Mouse (Mus musculus) thymus, postnatal 0 days (tissue): ENCODE measurements around the gene Epp13. TPM values are rescaled to one million over a fixed set of nuclear protein-coding genes. Genes with fewer than 3 reads are reported as not detected.
"Not testable (repeated sequence)": the region's sequence is repeated elsewhere in the genome, so short reads cannot be mapped to it uniquely, and the experiment has no call there.

ENCODE experiments used
- DNase-seq: peaks from one replicate; pipeline ENCODE4 v3.0.0-alpha.2; 2015; ENCODE audit warnings: low spot score
- polyA plus RNA-seq: library from polyadenylated mRNA; unstranded; fragments of >200 nt; fragmentation: Nextera tagmentation; extraction: Ambion mirVana; gene quantifications from 2 replicates; pipeline ENCODE4 v1.2.1, GENCODE M21; 2015

Epp13 gene
- 0.21 TPM in 1 of 2 replicates, not detected in the other for polyA plus RNA-seq

GRCm38 (mm10) chr7:6252410-6252809 lies at the start of gene Epp13:
TSS of gene Epp13 (plus strand) at chr7:6252710.
- DNase-seq: no peak

- DNase-seq: no peak
Observed at GRCm38 (mm10) chr7:6204200-6204599, 48.3 kb upstream of the Epp13 start.

GRCm38 (mm10) chr7:6213144-6213543 lies 39.4 kb upstream of the Epp13 start:
- DNase-seq: peak; percentile 7

GRCm38 (mm10) chr7:6214691-6215090 lies 37.8 kb upstream of the Epp13 start:
- DNase-seq: not testable (repeated sequence)

- no peak for DNase-seq
Observed at GRCm38 (mm10) chr7:6220147-6220546, 32.4 kb upstream of the Epp13 start.

GRCm38 (mm10) chr7:6221978-6222377 lies 30.5 kb upstream of the Epp13 start, which contains the start of gene Zscan5b:
TSS of gene Zscan5b (plus strand) at chr7:6222278.
- DNase-seq: no peak

GRCm38 (mm10) chr7:6228491-6228890 lies 24.0 kb upstream of the Epp13 start:
- DNase-seq: not testable (repeated sequence)

- no peak for DNase-seq
Observed at GRCm38 (mm10) chr7:6239787-6240186, 12.7 kb upstream of the Epp13 start.

- peak; percentile 43 for DNase-seq
Observed at GRCm38 (mm10) chr7:6240841-6241425, 11.6 kb upstream of the Epp13 start.

- DNase-seq: no peak
Observed at GRCm38 (mm10) chr7:6244361-6245292, 7.9 kb upstream of the Epp13 start.

GRCm38 (mm10) chr7:6254451-6254850 lies 1.9 kb downstream of the Epp13 start:
- no peak for DNase-seq

- DNase-seq: no peak
Observed at GRCm38 (mm10) chr7:6257386-6257785, 4.9 kb downstream of the Epp13 start.

- no peak for DNase-seq
Observed at GRCm38 (mm10) chr7:6258232-6259220, 6.0 kb downstream of the Epp13 start.

- DNase-seq: not testable (repeated sequence)
Observed at GRCm38 (mm10) chr7:6260004-6260403, 7.5 kb downstream of the Epp13 start.

GRCm38 (mm10) chr7:6262120-6262519 lies 9.6 kb downstream of the Epp13 start:
- no peak for DNase-seq

GRCm38 (mm10) chr7:6262984-6263383 lies 10.5 kb downstream of the Epp13 start:
- DNase-seq: no peak

- DNase-seq: peak; percentile 49
Observed at GRCm38 (mm10) chr7:6265695-6266094, 13.2 kb downstream of the Epp13 start.

GRCm38 (mm10) chr7:6277906-6278305 lies 25.4 kb downstream of the Epp13 start:
- DNase-seq: no peak

- peak; percentile 88 for DNase-seq
Observed at GRCm38 (mm10) chr7:6282749-6283148, 30.2 kb downstream of the Epp13 start.

- peak; percentile 87 for DNase-seq
Observed at GRCm38 (mm10) chr7:6283451-6284075, 31.1 kb downstream of the Epp13 start.
